ENCODE assay signal across 16 mouse cellular contexts in the genomic region with DNA sequence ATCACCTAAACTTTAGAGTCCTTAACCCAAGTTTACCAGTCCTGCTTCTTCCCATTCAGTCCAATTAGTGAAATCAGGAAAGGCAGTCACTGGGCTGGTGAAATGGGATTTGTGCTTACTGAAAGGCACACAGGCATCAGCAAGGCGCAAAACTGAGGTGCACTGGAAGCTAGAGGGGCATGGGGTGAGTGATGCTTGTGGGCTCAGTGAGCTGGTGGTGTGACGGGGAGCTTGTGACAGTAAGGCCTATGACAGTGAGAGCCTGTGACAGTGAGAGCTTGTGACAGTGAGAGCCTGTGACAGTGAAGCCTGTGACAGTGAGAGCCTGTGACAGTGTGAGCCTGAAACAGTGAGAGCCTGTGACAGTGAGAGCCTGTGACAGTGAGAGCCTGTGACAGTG. TPM values are rescaled to one million over a fixed set of nuclear protein-coding genes. Genes with fewer than 3 reads are reported as not detected.
"Had no signal": no experiment of that assay in that cellular context is flagged by ENCODE, and none has a peak within 500 bp of the region (broad histone marks: within the 10 kb centered on the region; RNA-seq: fewer than 3 reads in every experiment).

No protein-coding gene starts in this region.

- H3K9me3 ChIP-seq: neural tube, embryonic 13.5 days; neural tube, embryonic 15.5 days; stomach, embryonic 15.5 days had no signal

- H3K27me3 ChIP-seq: neural tube, embryonic 13.5 days; neural tube, embryonic 15.5 days; stomach, embryonic 15.5 days had no signal

- DNase-seq: retina, postnatal 1 day; right cerebral cortex, adult 18-20 months; right cerebral cortex, postnatal 14 days; right cerebral cortex, postnatal 25 days; right cerebral cortex, postnatal 4 days; spleen, adult 18-20 months; thymus, adult 18-20 months; thymus, adult 2 months; thymus, postnatal 14 days; thymus, postnatal 25 days; thymus, postnatal 36 days; thymus, postnatal 4 days had no signal

- H3K4me2 ChIP-seq: neural tube, embryonic 13.5 days; neural tube, embryonic 15.5 days; stomach, embryonic 15.5 days had no signal

- H3K27ac ChIP-seq: neural tube, embryonic 13.5 days; neural tube, embryonic 15.5 days; stomach, embryonic 15.5 days; stomach, postnatal 0 days had no signal

- H3K36me3 ChIP-seq: neural tube, embryonic 13.5 days; neural tube, embryonic 15.5 days; stomach, embryonic 15.5 days had no signal

- H3K9ac ChIP-seq: neural tube, embryonic 13.5 days; neural tube, embryonic 15.5 days; stomach, embryonic 15.5 days had no signal

- H3K4me3 ChIP-seq: neural tube, embryonic 13.5 days; neural tube, embryonic 15.5 days; stomach, embryonic 15.5 days had no signal

- H3K4me1 ChIP-seq: neural tube, embryonic 15.5 days; stomach, embryonic 15.5 days had no signal

RNA-seq across cellular contexts. Expression of gene Fsip1, which starts 44.9 kb away (rescaled TPM):
- polyA plus RNA-seq: thymus, adult 2 months had no signal
